Mouse (Mus musculus) adrenal gland, adult (tissue): ENCODE measurements around the gene Mthfd2l.
A peak's percentile ranks its signal among the peaks of the same experiment; 100 is the strongest.

Experiments used
- DNase-seq, 2 experiments: peaks; one replicate each; pipeline ENCODE4 v3.0.0; 2022 to 2023; ENCODE audit warnings: low spot score in 1 of 2; ENCODE audit not compliant: inconsistent age in 2 of 2

The Mthfd2l gene

GRCm38 (mm10) chr5:90945453-90945852, 14.5 kb downstream of the Mthfd2l start:
- no peak for DNase-seq

DNA sequence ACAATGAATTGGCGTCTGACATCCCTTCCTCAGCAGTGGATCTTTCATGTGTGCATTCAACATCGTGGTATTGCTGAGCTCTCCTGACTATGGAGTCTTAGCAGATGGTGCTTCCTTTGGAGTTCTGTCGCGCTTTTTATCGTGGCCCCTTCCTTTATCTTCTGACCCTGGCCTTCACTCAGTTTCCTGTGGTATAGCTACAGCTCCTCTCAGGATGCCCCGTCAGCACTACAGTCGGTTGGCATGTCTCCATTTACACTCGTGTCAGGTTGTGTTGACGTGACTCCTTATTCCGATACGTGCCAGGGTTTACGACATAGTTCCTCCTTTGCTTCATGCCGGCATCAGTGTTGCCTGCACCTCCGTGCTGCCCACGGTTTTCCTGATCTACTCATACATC, 18.6 kb downstream of the Mthfd2l start:
- DNase-seq = no peak

GRCm38 (mm10) chr5:90951475-90951874, 20.6 kb downstream of the Mthfd2l start:
- peak; percentile 21 to 83 for DNase-seq

DNA sequence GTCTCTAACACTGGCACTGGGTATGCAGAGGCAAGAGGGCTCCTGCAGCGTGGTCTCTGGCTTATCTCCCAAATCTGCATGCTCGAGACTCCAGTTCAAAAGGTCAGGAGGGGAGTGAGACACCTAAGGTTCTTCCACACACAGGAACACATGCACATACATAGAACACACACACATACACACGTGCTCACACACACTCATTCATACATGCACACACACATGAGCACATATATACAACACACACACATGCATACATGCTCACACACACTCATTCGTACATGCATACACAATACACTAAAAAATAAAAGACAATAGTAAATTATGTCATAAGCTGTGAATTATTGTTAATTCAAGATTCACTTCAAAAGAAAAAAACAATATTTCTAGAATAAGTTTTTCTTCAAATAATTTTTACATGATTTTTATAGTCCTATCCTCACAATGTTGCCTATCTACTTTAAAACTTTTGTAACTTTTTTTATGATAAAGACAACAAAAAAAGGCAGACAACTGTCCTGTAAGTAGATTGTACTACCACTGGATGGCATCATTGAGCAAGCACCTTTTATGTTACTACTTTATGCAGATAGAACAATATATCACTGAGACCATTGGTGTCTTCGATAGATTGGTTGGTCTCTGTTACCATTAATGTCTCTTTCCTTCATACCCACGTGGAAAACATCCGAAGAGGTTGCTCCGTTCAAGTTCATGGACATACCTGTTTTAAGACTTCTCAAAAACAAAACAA, 22.0 kb downstream of the Mthfd2l start:
- no peak for DNase-seq

- peak in 1 of 2 experiments; percentile 55 for DNase-seq
Measured at GRCm38 (mm10) chr5:90964316-90964715, 33.4 kb downstream of the Mthfd2l start.

GRCm38 (mm10) chr5:90964764-90965163, 33.8 kb downstream of the Mthfd2l start:
- no peak for DNase-seq

GRCm38 (mm10) chr5:90965386-90965785, 34.5 kb downstream of the Mthfd2l start:
- no peak for DNase-seq

GRCm38 (mm10) chr5:90977244-90977643, 46.3 kb downstream of the Mthfd2l start:
- DNase-seq = peak; percentile 49 to 86

DNA sequence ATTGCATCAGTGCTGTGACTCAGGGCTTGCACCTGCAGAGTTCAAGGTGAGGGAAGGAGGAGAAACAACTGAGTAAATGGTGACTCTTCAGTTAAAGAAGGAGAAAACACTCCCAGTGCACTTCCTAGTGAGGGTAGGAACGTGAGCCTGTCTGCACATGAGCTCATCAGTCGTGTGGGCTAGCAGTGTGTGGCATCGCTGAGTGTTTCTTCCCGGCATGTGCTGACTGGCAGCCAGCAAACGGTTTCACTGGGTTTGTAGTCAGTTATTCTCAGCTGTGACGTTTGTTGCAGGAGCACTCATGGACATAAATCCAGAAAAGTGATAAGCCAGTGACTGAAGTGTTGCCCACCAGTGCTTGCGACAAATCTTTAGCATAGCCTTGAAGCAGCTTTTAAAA, 49.4 kb downstream of the Mthfd2l start:
- DNase-seq = no peak

DNA sequence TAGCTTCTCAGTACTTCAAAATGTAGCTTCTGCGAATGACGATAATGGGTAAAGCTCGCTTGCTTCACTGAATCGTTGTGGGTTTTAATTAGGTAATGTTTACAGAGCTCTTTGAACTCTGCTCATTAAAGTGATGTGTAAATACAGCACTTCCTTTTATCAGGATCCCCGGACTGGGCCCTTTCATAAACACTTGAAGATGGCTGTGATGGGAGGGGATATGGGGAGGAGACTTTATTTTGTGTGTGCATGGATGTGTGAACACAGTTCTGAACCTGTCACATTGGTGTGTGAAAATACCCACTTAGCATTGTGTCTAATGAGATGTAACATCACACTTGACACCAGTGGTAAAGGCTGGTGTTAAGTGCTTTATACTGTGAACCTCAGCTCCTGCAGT, 56.7 kb downstream of the Mthfd2l start:
- no peak for DNase-seq

DNA sequence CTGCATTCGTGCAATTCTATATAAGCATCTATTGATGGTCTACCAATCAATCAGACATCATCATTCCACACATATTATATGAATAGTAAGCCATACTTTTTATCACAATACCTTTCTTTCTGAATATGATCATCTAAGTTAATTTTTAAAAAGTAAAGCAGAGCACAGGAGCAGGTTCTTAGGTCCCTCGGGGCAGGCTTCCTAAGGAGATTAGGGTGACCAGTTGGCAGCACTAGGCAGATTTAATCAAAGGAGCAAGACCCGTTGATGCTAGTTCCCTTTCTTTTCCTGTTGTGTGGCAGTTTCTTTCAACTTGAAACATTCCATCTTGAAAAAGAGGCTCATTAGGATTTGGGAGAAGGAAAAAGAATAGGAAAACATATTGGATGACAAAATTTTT, 57.2 kb downstream of the Mthfd2l start:
- no peak for DNase-seq

GRCm38 (mm10) chr5:90988592-90988991, 57.7 kb downstream of the Mthfd2l start:
- no peak for DNase-seq

DNA sequence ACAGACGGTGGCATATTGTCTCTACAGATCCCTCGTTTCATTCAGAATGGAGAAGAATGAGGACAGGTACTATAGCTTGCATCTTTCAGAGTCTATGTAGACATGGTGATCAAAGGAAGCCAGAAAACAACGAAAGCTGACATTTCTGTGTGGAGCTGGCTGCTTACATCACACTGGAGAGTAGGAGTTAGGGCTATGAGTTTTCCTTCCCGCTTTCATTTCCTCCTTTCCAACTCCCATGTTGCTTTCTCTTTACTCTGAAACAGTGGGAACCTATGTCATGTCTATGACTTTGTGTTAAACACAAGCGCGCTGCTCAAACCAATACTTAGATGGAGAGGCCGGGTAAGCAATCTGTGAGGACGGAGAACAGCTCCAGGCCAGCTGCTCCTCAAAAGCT, 69.0 kb downstream of the Mthfd2l start:
- no peak for DNase-seq

- DNase-seq = no peak
Measured at GRCm38 (mm10) chr5:91015216-91015615, 84.3 kb downstream of the Mthfd2l start.

DNA sequence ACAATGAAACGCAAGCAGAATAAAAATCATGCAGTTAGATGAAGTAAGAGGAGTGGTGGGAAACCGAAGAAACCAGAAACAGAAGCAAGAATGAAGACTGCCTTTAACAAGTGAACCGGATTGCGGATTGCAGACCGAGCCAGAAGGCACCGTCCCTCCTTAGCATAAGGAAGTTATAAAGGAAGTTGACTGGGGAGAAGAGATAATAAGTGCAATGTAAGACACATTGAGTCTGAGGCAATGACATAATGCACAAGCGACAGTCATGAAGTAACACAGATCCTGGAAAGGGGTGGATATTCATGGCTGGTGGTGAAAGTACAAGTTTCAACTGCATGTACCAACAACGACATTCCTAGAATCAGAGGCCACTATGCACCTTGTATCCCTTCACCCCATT, 92.2 kb downstream of the Mthfd2l start:
- DNase-seq = no peak

GRCm38 (mm10) chr5:91027164-91027563, 96.2 kb downstream of the Mthfd2l start, which contains the start of gene Epgn:
TSS of gene Epgn (plus strand) at chr5:91027464.
- no peak for DNase-seq

- DNase-seq = no peak
Measured at GRCm38 (mm10) chr5:91027840-91028239, 96.9 kb downstream of the Mthfd2l start.

GRCm38 (mm10) chr5:91030629-91031028, 99.7 kb downstream of the Mthfd2l start:
- DNase-seq = no peak

DNA sequence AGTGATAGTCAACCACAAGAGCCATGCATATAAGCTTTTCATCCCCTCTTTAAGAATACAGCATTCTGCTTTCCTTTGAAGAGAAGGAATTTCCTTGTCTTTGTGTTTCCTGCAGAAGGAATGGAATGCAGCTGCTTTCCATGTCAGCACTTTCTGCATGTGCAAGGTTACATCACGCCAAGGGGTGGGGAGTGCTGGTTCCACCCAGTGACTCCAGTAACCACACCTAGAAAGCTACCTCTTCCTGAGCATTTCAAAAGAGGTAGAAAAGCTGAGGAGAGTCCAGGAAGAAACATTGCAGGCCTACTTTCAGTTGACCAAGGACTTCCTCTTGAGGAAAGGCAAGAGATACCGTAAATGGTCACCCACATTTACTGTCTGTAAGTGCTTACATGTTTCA, 104.4 kb downstream of the Mthfd2l start:
- no peak for DNase-seq

- peak; percentile 3 to 88 for DNase-seq
Measured at GRCm38 (mm10) chr5:91036628-91037027, 105.7 kb downstream of the Mthfd2l start.

GRCm38 (mm10) chr5:91037756-91038155, 106.8 kb downstream of the Mthfd2l start:
- DNase-seq = no peak

GRCm38 (mm10) chr5:91038547-91038946, 107.6 kb downstream of the Mthfd2l start:
- peak in 1 of 2 experiments; percentile 56 for DNase-seq

DNA sequence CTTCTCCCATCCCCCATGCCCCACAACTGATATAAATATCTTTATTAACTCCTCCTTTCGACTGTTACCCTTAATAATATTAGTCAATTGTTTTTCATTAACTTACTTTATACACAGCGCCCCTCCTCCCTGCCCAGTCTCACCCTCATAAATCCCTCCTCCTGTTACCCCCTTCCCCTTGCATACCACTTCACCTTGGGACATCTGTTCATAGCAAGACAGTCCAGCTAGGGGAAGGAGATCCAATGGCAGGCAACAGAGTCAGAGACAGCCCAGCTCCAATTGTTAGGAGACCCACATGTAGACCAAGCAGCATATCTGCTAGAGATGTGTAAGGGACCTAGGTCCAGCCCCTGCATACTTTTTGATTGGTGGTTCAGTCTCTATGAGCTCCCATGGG, 108.0 kb downstream of the Mthfd2l start:
- DNase-seq = no peak
